Mouse (Mus musculus) lung, postnatal 0 days (tissue): ENCODE measurements around the gene Sbno2.

Experiments
- CTCF ChIP-seq: IDR thresholded peaks from 2 replicates; pipeline ENCODE4 v1.5.1; 2016; ENCODE audit warnings: antibody characterized with exemption, mild to moderate bottlenecking
- EP300 ChIP-seq: IDR thresholded peaks from 2 replicates; pipeline ENCODE4 v1.6.1; 2016; ENCODE audit warnings: antibody characterized with exemption, mild to moderate bottlenecking, control low read depth

DNA sequence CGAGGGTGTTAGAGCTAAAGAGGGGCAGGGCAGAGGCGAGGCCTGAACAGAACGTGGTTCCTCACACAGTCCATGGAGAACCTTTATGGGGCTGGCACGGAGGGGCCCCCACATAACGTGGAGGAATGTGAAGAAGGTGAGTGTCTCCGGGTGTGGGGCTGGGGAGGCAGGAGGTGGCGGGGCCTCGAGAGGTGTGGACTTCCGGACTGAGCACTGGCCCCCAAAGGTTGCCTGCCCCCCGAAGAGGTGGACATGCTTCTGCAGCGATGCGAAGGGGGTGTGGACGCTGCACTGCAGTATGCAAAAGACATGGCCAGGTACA is 84.1 kb downstream of the Sbno2 start:
- TF ChIP-seq CTCF (no peak), EP300 (no peak)
